Mouse (Mus musculus) gastrocnemius, postnatal 4 days (tissue): ENCODE measurements around the gene Cald1. TPM values are rescaled to one million over a fixed set of nuclear protein-coding genes. Genes with fewer than 3 reads are reported as not detected.

Source experiments
- DNase-seq, 2 experiments: peaks; one replicate each; pipeline ENCODE4 v3.0.0; 2021 to 2022; ENCODE audit warnings: low spot score in 2 of 2, mixed read lengths in 2 of 2
- total RNA-seq, 2 experiments: library from RNA; stranded (reverse); gene quantifications; 2 replicates each; pipeline ENCODE4 v1.2.3; 2021

Gene Cald1
- total RNA-seq, 2 experiments from 2014 or later: 110 to 127 TPM

DNA sequence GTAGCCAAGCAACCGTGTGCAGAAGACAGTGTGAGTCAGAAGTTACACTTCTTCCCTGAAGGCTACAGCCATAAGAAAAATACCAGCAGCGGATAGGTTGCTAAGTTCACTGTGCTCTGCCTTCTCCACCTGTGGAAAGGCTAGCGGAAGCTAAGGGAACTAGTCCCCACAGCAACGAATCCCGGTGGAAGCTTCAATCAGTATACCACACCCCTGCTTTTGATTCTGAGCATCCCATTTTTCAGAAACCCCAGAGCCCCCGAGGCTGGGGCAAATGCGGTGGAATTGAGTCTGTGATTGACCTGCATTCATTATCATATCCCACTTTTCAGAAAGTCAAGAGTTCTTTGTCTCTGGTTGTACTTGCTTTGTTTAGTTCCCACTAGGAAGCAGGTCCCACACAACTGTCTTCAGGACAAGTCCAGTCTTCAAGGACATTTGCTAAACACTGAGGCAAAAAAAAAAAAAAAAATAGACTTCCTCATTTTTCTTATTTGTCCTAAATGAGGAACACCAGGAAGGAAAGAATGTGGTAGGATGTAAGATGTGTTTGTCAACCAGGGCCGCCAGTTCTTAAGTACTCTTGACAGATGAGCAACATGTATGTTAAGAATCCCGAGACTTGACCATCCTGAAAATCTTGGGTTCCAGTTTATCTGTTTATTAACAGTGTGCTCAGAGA, 118.0 kb downstream of the Cald1 start:
- DNase-seq: no peak

DNA sequence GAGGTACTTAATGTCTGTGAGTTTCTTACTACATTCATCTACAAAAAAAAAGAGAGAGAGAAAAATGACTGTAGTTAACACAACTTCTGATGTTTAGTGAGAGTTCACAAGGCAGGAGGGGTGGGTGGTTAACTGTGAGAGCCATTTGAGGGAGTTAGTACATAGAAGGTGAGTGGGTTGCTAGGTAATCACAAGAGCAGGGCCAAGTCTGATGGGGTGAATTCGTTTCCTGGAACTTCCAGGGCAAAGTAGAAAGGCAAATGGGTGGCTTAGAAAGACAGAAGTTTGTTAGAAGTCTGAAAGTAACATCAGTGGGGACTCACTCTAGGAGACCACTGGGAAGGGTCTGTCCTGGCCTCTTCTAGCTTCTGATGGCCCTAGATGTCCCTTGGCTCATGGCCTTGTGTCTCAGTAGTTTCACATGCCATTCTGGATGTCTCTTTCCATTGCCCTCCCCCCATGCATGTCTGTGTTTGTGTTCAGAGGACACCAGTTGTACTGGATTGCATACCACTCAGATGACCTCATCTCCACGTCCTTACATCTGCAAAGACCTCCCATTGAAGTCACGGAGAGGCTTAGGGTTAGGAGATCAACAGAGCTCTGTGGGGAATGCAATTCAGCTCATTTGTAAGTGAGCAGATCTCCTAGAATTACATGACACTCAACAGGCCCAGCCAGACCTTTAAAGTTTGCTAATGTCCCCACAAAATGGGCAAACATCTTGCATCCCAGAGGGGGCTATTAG, 118.8 kb downstream of the Cald1 start:
- DNase-seq: no peak

DNA sequence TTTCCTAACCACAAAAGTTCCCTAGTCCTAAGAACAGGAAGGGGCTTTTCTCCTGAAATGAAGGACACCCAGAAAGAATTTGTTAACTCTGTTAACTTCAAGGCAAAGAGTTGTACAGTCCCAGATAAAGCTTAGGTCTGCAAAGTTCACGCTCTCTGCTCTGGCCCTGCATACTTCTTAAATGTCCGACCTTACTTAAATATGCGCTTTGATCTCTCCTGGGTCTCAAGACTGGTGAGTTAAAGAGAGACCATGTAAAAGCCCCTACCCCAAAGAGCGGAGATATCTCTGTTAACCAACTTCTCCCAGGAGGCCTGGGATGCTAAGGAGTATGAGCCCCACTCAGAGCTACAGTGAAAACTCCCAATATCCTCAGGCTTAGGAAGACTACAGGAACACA, 119.4 kb downstream of the Cald1 start:
- DNase-seq: no peak

DNA sequence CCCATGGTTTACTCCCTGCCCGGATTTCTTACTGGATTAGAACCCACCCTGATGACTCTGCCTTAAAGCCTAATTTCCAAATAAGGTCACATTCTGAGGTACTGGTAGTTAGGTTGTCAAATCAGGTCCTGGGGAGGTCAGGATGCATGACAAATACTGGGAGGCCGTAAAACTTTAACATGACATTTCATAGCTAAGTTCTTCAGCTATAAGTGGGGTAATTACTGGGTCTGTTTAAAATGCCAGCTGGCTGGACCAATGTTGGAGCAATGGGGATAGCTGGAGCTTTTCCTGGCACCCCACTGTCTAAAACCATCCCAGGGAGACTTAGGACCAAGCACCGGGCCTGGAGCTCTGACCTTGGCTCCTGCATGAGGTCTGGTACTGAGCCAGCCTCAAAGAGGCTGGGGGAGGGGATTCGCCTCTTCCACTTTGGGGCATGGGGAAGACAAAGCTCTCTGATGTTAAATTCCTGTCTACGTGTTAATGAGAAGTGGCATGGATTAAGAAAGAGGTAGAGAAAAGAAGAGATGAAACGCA, 120.9 kb downstream of the Cald1 start:
- DNase-seq: no peak

DNA sequence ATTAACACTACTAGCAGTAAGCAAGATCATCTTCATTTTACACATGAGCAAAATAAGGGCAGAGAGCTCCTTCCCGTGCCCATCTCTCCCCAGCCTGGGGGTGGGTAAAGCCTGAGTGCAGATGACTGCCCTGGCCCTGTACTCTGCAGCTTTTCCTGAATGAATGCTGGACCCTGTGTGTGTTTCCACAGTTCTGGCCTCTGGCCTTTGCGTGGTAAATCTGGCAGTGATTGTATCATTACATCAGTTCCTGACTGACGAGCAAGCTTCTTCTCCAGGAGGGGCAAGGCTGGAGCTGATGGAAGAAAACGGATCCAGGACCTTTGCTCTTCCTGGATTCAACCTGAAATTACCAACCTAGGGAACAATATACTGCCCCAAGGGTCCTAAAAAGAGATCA, 122.1 kb downstream of the Cald1 start:
- no peak for DNase-seq

DNA sequence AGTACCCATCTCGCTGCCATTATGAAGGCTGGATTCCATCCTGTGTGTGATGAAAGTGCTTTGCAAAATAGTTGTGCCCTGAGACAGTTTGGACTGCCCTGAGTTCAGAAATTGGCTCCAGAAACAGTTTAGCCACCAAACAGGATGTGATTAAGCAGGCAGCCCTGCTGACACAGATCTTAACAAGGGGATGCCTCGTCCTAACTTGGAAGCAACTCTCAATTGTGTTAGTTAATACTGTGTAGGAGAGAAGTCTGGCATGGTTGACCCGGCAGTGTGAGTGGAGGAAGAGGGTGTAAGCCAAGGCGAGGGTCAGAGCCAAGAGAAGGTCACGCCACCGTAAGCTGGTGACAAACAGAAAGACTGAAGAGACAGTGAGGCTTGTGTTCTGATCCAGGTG, 123.4 kb downstream of the Cald1 start:
- DNase-seq: no peak

DNA sequence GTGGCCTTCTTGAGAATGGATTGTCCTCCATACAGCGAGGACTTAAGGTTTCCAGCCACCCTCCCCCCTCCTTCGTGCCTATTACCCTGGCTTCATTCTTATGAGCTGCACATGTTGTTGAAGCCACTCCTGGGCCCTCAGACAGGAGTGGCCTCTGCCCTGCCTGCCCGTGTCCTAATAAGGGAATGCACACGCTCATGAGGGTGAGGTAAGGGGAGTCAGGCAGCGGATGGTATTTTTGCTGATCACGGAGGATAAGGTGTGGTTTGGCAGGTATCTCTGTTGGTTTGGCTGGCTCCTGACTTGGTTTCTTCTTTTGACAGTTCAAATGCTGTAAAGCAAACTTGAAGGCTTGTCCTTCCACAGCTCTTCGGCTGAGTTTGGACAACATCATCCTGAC, 124.4 kb downstream of the Cald1 start:
- no peak for DNase-seq

DNA sequence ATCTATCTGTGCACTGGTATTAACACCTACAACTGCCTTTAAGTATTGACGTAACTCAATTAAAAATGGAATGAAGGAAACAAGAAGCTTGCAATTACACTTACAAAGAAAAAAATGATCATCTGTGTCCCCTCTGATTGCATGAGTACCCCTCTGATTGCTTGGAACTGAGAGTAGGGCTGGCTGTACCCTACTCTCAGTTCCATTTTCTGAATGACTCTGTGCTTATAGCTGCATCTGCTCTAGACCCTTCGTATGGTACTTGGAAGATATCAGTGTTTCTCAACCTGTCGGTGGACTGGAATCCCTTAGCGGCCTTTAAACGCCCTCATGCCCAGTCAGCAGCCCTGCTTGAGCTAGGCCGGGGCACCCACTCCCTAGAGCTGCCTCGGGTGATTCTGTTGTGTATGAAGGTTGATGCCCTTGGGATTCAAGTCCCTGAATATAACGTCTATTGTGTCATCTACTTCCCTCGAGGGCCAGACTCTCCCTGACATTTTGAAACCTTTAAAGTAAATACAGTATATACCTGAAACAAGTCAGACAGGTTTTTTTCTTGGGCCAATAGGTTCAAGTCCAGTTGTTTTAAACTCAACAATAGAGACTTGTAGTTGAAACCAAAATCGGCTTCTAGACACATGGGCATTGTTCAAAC, 125.1 kb downstream of the Cald1 start:
- DNase-seq: no peak

DNA sequence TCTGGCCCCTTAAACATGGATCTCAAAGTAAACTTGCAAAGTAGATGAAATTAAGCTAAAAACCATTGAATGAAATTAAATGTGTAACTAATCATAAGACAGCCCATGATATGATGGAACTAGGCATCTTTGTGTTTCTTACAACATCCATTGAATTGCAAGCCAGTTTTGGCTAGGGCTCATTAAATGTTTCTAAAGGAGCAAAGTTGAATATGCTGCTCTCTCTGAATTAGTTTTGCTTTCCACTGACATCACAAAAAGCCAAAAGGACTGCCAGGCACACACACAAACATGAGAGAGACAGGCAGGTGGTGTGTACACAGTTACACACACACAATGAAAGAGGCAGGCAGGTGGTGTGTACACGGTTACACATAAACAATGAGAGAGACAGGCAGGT, 127.4 kb downstream of the Cald1 start:
- no peak for DNase-seq

DNA sequence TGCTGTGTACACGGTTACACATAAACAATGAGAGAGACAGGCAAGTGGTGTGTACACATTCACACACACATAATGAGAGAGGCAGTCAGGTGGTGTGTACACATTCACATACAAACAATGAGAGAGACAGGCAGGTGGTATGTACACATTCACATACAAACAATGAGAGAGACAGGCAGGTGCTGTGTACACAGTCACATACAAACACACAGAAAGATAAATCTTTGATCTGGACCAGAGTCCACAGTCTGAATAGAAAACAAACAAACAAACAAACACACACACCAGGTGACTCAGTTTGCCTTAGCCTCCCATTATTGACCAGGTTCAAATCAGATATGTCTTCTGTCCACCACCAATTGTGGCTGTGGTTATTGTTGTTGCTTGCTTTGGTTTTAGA, 127.8 kb downstream of the Cald1 start:
- no peak for DNase-seq

DNA sequence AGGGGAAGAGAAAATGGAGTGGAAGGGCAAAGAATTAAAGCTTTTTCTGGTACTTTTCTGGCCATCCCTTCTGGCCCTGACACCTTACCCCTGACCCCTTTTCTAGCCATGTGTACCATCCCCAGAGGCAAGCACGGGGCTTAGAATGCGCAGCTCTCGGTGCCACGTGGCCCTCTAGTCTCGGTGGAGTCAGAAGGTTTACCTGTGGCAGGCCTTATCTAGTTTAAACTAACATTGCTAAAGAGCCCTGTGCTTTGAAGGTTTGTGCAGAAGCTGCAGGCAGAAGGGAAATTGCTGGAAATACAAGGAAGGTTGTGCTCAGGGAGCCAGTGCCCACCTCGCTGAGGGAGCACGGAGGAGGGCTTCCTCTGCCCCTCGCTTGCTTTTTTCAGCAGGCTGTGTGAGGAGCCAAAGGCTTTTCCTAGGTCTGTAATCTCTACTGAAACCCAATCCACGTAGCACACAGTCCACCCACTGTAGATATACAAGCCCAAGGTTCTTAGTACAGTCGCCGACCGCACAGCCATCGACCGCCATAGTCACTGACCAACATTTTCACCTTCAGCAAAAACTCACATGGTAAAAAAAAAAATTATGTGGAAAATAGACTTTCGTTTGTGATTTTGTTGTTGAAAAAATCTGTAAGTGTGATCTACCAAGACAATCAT, 129.2 kb downstream of the Cald1 start:
- no peak for DNase-seq

DNA sequence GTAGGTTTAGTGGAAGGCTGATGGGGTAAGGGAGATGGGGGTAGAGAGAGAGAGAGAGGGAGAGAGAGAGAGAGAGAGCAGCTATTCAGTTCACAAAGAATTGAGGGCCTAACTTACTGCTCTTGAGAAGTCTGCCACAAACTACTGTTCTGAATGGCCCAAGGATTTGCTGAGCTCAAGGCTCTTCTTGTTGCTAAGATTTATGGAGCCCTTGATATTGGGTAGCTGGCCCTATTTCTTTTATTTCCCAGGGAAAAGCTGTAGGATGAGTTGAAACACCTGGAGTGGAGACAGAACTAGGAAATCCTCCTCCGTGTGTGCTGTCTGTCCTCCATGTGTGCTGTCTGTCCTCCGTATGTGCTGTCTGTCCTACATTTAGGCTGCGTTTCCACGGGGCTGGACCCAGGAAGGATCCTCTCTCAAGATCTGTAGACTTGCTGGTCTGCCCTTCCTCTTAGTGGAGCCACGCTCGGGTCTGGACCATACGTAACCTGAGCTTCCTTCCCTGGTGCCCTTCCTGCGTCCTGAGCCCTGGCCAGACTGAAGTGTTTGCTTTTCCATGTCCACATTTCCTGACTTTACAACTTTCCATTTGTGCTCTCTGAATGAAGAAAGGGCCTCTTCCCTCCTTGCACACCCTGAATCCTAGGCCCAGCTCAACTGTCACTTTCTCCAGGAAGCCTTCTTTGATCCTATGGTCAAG, 131.3 kb downstream of the Cald1 start:
- DNase-seq: no peak

DNA sequence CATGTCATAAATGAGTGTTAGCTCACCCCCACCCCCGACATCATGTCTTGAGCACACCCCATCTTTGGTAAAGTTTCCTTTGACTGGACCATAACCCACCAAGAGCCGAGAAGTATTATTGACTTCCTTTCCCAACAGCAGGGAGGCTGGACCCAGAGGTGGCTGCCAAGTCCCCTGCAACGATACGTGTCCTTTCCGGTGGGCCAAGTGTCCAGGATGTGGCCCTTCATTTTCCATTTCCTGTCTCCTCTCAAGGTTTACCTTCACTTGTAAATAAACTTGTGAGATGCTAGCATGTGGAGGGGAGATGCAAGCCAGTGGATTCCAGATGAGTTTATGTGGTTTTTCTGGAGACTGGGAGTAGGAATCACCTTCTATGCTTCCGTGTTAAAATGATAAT, 132.7 kb downstream of the Cald1 start:
- peak in 1 of 2 experiments; percentile 8 for DNase-seq

DNA sequence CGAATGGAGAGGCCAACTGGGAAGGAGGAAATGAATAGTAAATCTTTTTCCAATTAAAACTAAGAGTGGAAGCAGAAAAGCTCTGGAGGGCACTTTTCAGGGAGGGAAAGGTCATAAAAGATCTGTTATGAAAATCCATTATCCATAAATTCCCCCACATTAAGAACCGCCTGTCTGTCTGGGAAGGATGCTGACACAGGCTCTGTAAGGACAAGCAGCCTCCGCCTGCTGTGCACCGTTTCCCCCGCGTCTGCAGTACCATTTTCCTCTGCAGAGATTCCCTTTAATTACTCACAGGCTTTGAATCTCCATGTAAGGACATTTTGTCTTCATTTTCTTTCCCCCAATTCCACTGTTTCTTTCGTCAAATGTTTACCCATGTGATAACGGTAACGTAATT, 133.2 kb downstream of the Cald1 start:
- DNase-seq: peak in 1 of 2 experiments; percentile 6

DNA sequence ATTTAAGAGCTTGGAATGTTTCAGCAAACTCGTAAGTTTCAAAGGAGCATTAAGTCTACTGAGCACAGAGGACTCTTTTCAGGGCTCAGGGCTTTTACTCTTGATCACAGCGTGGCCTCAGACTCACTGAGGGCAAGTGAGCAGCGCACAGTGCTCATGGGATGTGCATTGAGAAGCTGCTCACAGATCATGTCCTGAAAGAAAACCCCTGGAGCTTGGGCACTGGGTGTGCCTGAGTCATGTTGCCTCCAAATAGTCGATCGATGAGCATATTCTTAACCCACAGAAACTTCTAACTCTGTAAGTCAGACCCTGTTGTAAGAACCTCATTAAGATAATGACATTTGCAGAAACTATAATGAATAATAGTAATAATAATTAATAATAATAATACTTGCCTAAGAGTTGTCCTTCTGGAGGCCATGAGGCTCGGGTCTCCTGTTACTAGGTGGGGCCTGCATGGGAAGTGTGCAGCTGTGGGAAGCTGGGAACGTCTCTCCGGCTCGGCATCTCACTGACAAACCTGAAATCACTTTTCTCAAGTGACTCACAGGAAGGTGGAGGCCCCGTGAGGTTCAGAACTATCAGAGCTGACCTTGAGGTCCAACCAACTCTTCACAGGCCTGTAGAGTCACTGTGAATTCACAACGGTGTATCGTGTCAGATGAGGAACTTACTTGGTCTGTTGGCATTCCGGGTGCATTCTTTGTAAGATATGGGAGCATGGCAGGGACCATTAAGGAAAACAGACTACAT, 136.8 kb downstream of the Cald1 start:
- DNase-seq: no peak

DNA sequence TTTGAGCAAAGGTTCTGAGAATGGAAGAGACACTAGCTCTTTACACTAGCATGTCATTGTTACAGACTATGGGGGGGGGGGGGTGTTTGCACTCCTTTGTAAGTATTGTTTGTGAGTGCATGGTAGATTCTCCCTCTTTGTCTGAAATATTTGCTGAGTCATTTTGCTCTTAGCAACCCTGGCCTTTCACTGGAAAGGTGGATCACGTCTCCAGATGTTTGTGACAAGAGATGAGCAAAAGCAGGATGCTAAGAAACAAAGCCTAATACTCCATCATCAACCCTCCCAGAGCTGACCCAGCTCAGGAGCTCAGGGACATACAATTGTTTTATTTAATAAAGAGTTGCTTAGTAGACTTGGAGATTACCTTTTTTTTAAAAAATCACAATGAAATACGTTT, 138.6 kb downstream of the Cald1 start:
- DNase-seq: no peak

DNA sequence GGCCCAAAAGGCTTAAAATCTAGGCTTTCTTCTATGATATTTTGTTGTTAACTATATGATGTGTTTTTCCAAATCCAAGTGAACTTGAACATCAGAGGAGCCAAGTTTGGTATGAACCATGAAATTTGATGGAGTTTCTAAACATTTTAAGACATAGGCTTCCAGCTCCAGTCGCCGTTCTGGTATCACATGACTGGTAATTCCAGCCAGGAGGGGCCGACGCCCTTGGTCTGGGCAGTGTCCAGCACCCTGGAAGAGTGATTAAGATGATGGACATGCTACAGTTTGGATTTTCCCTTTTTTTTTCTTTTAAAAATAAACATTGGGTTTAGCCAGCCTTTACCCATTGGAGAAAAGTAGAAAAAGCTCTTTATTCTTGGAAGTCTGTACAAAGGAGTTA, 145.6 kb downstream of the Cald1 start:
- DNase-seq: no peak

DNA sequence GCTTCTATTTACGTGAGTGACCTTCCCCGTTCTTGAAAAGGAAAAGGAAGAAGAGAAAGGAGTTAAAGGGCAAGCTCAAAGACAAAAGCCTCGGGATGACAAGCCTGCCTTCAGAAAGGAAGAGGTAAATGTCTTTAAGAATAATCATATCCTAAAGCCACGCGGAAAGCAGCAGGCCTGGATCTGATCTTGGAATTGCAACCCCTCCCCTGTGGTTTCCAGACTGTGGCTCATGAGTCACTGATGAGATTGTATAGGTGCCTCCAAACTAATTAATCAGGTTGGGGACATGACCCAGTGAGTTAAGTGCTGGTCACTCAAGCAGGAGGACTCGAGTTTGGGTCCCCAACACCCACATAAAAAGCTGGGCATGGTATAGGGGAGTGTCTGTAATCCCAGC, 149.5 kb downstream of the Cald1 start:
- DNase-seq: no peak

DNA sequence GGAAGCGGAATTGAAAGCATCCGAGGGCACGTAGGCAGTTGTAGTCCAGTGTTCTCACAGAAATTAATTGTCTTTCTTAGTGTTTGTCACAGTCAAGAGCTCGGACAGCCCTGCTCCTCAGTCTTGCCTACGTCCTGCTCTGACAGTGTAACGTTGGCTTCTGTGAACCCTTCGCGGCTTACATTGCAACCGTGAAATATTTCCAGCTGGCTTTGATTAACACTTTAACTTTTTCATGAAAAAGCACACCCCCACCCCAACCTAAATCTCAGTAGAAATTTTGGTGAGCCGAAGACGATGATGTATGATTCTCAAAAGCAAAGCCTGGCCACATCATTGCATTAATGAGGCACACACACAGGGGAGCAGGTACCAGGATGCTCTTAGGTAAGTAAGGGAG, 150.3 kb downstream of the Cald1 start:
- DNase-seq: no peak

DNA sequence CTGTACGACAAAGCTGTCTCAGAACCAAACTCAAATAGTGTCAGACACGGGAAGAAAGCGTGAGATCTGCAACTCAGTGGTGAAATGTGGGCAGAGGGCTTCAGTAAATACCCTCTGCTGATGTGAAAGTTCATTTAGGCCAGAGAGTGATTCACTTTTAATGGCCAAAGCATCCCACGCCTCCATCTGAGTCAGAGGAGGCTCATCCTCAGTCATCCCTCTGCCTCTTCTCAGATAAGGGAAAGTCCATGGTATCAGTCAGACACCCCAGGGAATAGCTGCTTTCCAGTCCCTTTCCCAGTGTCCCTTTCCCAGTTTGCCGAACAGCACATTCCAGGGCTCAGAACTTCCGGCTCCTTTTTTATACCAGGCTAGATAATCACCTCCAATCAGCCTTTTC, 151.2 kb downstream of the Cald1 start:
- no peak for DNase-seq
